Comparison of ENCODE assay signal across 7 mouse cellular contexts in genomic region chr17:83953656-83954055, GRCm38 (mm10).
DNase-seq lines count a peak whose midpoint lies in the region; ATAC-seq lines count a peak whose summit lies in the region.

No protein-coding gene starts in this region.

- no peaks in the 10 kb centered on the region for H3K9me3 ChIP-seq in intestine, embryonic 14.5 days (ENCODE audit: control insufficient read depth, low read length)

- H3K36me3 ChIP-seq in intestine, embryonic 14.5 days (ENCODE audit: control insufficient read depth, insufficient read depth, low read length) = no peaks in the 10 kb centered on the region

- 54% methylated on average over 7 of the region's 7 CpGs for WGBS in intestine, embryonic 14.5 days

- peaks cover 54% of the 10 kb centered on the region for H3K4me1 ChIP-seq in intestine, embryonic 14.5 days (replicated peaks; ENCODE audit: control insufficient read depth, insufficient read depth, low read length)

- no peak overlapping the region for H3K4me2 ChIP-seq in intestine, embryonic 14.5 days (ENCODE audit: low read length)

- no peak overlapping the region for H3K9ac ChIP-seq in intestine, embryonic 14.5 days (ENCODE audit: low read length)

- ATAC-seq in intestine, embryonic 14.5 days (replicated peaks; ENCODE audit: low FRiP score, low TSS enrichment, low read depth) = no peak

- no peak overlapping the region for H3K4me3 ChIP-seq in intestine, embryonic 14.5 days (ENCODE audit: low read depth, low read length)

- no peaks in the 10 kb centered on the region for H3K27me3 ChIP-seq in intestine, embryonic 14.5 days (replicated peaks; ENCODE audit: control insufficient read depth, insufficient read depth, low read length)

- H3K27ac ChIP-seq in intestine, embryonic 14.5 days (ENCODE audit: low read depth) = peak overlapping the region; percentile 95

- peak; percentile 64 for DNase-seq in R1 (ENCODE audit: low read depth, low spot score)
- DNase-seq in embryo, embryonic 10.5 days (ENCODE audit: low spot score) = peak; percentile 64
- no peak for DNase-seq in intestine, embryonic 14.5 days (ENCODE audit: low spot score)
- peak; percentile 68 for DNase-seq in lung, postnatal 10 days
- DNase-seq in cerebellum, postnatal 4 days (ENCODE audit: low spot score in 2 of 2) = no peak
- no peak for DNase-seq in ovary, postnatal 10 days (ENCODE audit: low spot score)
- no peak for DNase-seq in layer of hippocampus, adult 18-20 months (ENCODE audit: low spot score in 2 of 2)

Comparison
In these comparisons a context has a peak if more than half of its experiments do, and no peak if none do; other contexts are left out.
1. DNase-seq: peak in R1 (single experiment), embryo, embryonic 10.5 days (single experiment) and lung, postnatal 10 days (single experiment); none in intestine, embryonic 14.5 days (single experiment), cerebellum, postnatal 4 days (0 of 2), ovary, postnatal 10 days (single experiment) and layer of hippocampus, adult 18-20 months (0 of 2).